Mouse (Mus musculus): ENCODE data around the gene Bbx. TPM values are rescaled to one million over a fixed set of nuclear protein-coding genes. Genes with fewer than 3 reads are reported as not detected.

Gene Bbx
- total RNA-seq, 2 experiments from 2014 or later: 18.6 to 22.9 TPM

- intact Hi-C loops (cut with DNase I): no loop called here
- DNase-seq (ENCODE audit: low spot score in 2 of 2): no peak
Measured at GRCm38 (mm10) chr16:50415406-50415805, 16.8 kb downstream of the Bbx start.

GRCm38 (mm10) chr16:50402851-50403250 lies 29.3 kb downstream of the Bbx start:
- intact Hi-C loops (cut with DNase I): no loop called here
- DNase-seq (ENCODE audit: low spot score in 2 of 2): no peak

- intact Hi-C loops (cut with DNase I): no loop called here
- DNase-seq (ENCODE audit: low spot score in 2 of 2): no peak
Measured at GRCm38 (mm10) chr16:50399775-50400174, 32.4 kb downstream of the Bbx start.

GRCm38 (mm10) chr16:50398564-50398963 lies 33.6 kb downstream of the Bbx start:
- intact Hi-C loops (cut with DNase I): no loop called here
- no peak for DNase-seq (ENCODE audit: low spot score in 2 of 2)

- intact Hi-C loops (cut with DNase I): no loop called here
- no peak for DNase-seq (ENCODE audit: low spot score in 2 of 2)
Measured at GRCm38 (mm10) chr16:50395928-50396612, 36.1 kb downstream of the Bbx start.

- DNase-seq (ENCODE audit: low spot score in 2 of 2): no peak
- intact Hi-C loops (cut with DNase I): no loop called here
Measured at GRCm38 (mm10) chr16:50388499-50388898, 43.7 kb downstream of the Bbx start.

- intact Hi-C loops (cut with DNase I): no loop called here
Measured at GRCm38 (mm10) chr16:50383541-50383940, 48.6 kb downstream of the Bbx start.

GRCm38 (mm10) chr16:50381351-50381746 lies 50.8 kb downstream of the Bbx start:
- DNase-seq (ENCODE audit: low spot score in 2 of 2): peak; percentile 14 to 20
- intact Hi-C loops (cut with DNase I): loop anchor here (2.0 kb wide), 2 partner anchors 47 to 351 kb away; no protein-coding TSS in a partner anchor

More at GRCm38 (mm10) chr16:50383541-50383940, 48.6 kb downstream of the Bbx start:
- DNase-seq (ENCODE audit: low spot score in 2 of 2): no peak

GRCm38 (mm10) chr16:50380682-50381350 lies 51.4 kb downstream of the Bbx start:
- DNase-seq (ENCODE audit: low spot score in 2 of 2): peak; percentile 81
- intact Hi-C loops (cut with DNase I): loop anchor here (2.0 kb wide), 2 partner anchors 48 to 352 kb away; no protein-coding TSS in a partner anchor

GRCm38 (mm10) chr16:50380232-50380631 lies 52.0 kb downstream of the Bbx start:
- intact Hi-C loops (cut with DNase I): loop anchor here (2.0 kb wide), 2 partner anchors 49 to 353 kb away; no protein-coding TSS in a partner anchor
- DNase-seq (ENCODE audit: low spot score in 2 of 2): no peak

- no peak for DNase-seq (ENCODE audit: low spot score in 2 of 2)
- intact Hi-C loops (cut with DNase I): no loop called here
Measured at GRCm38 (mm10) chr16:50374611-50375010, 57.6 kb downstream of the Bbx start.

GRCm38 (mm10) chr16:50373685-50374084 lies 58.5 kb downstream of the Bbx start:
- no peak for DNase-seq (ENCODE audit: low spot score in 2 of 2)
- intact Hi-C loops (cut with DNase I): no loop called here

GRCm38 (mm10) chr16:50372543-50372942 lies 59.6 kb downstream of the Bbx start:
- intact Hi-C loops (cut with DNase I): no loop called here
- DNase-seq (ENCODE audit: low spot score in 2 of 2): no peak

GRCm38 (mm10) chr16:50371460-50371859 lies 60.7 kb downstream of the Bbx start:
- intact Hi-C loops (cut with DNase I): no loop called here
- DNase-seq (ENCODE audit: low spot score in 2 of 2): no peak

- intact Hi-C loops (cut with DNase I): no loop called here
- DNase-seq (ENCODE audit: low spot score in 2 of 2): no peak
Measured at GRCm38 (mm10) chr16:50370423-50370822, 61.8 kb downstream of the Bbx start.

- intact Hi-C loops (cut with DNase I): no loop called here
Measured at GRCm38 (mm10) chr16:50366556-50366955, 65.6 kb downstream of the Bbx start.

GRCm38 (mm10) chr16:50364189-50365059 lies 67.8 kb downstream of the Bbx start:
- intact Hi-C loops (cut with DNase I): no loop called here
- DNase-seq (ENCODE audit: low spot score in 2 of 2): peak; percentile 35

More at GRCm38 (mm10) chr16:50366556-50366955, 65.6 kb downstream of the Bbx start:
- no peak for DNase-seq (ENCODE audit: low spot score in 2 of 2)

GRCm38 (mm10) chr16:50363443-50364188 lies 68.6 kb downstream of the Bbx start:
- peak; percentile 10 to 11 for DNase-seq (ENCODE audit: low spot score in 2 of 2)
- intact Hi-C loops (cut with DNase I): no loop called here

GRCm38 (mm10) chr16:50360631-50361030 lies 71.6 kb downstream of the Bbx start:
- intact Hi-C loops (cut with DNase I): no loop called here
- DNase-seq (ENCODE audit: low spot score in 2 of 2): no peak

All from left cerebral cortex, postnatal 36 days (tissue).